Comparison of ENCODE assay signal across 8 mouse cellular contexts in the genomic region with DNA sequence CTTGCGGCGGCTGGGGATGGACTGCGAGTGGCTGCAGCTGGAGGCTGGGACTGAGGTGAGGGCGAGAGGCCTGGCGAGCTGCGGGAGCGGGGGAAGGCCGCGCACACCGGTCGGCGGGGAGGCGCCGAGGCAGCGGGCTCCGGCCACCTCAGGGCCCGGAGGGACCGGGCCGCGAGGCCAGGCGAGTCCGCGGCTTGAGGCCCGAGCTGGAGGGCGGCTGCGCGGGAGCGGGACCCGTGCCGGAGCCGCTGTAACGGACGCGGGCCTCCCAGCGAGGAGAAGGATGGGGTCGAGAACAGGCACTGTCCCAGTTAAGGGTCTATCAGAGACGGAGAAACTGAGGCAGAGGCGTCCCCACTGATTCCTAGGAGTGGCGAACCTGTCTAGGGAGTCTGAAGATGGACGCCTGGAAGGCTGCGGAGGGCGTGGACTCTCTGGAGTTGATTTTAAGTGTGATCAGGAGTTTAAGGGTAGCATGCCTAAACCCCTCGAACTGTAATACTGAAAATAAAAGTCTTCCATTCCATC. TPM values are rescaled to one million over a fixed set of nuclear protein-coding genes. Genes with fewer than 3 reads are reported as not detected.
DNase-seq lines count a peak whose midpoint lies in the region; ATAC-seq lines count a peak whose summit lies in the region.

No protein-coding gene starts in this region.

- no peaks in the 10 kb centered on the region for H3K27me3 ChIP-seq in neural tube, embryonic 11.5 days (ENCODE audit: control insufficient read depth, insufficient read depth, low read length)
- no peaks in the 10 kb centered on the region for H3K27me3 ChIP-seq in hindbrain, embryonic 14.5 days (ENCODE audit: control insufficient read depth, insufficient read depth, low read length)
- no peaks in the 10 kb centered on the region for H3K27me3 ChIP-seq in midbrain, embryonic 12.5 days

- intact Hi-C loops in left cerebral cortex, postnatal 4 days (cut with DNase I) = loop anchor here (10.0 kb wide), 1 partner anchor 270 kb away; no protein-coding TSS in a partner anchor

- H3K27ac ChIP-seq in neural tube, embryonic 11.5 days (ENCODE audit: low read depth, low read length) = peak overlapping the region; percentile 94
- peak overlapping the region; percentile 92 for H3K27ac ChIP-seq in hindbrain, embryonic 14.5 days
- peak overlapping the region; percentile 96 for H3K27ac ChIP-seq in midbrain, embryonic 12.5 days (replicated peaks)

- DNase-seq in neural tube, embryonic 11.5 days (ENCODE audit: low spot score) = no peak
- no peak for DNase-seq in neural tube, embryonic 10.5 days (ENCODE audit: extremely low spot score, low spot score)
- DNase-seq in embryo, embryonic 10 days (ENCODE audit: low spot score) = peak; percentile 51
- no peak for DNase-seq in hindbrain, embryonic 14.5 days (ENCODE audit: low spot score)
- no peak for DNase-seq in left cerebral cortex, postnatal 4 days
- no peak for DNase-seq in cerebellum, postnatal 4 days (ENCODE audit: low spot score in 2 of 2)
- no peak for DNase-seq in layer of hippocampus, postnatal 25 days (ENCODE audit: extremely low spot score in 1 of 2, low spot score in 1 of 2)

- WGBS in neural tube, embryonic 11.5 days = 0% methylated on average over 39 of the region's 43 CpGs
- WGBS in hindbrain, embryonic 14.5 days = 0% methylated on average over 41 of the region's 43 CpGs
- WGBS in midbrain, embryonic 12.5 days = under 1% methylated on average over 42 of the region's 43 CpGs

- H3K9ac ChIP-seq in neural tube, embryonic 11.5 days (ENCODE audit: low read length) = peak overlapping the region; percentile 96
- H3K9ac ChIP-seq in hindbrain, embryonic 14.5 days = peak overlapping the region; percentile 95
- peak overlapping the region; percentile 97 for H3K9ac ChIP-seq in midbrain, embryonic 12.5 days (replicated peaks)

- peak; percentile 48 for ATAC-seq in neural tube, embryonic 11.5 days (ENCODE audit: insufficient read depth, low FRiP score, low TSS enrichment)
- peak; percentile 41 for ATAC-seq in hindbrain, embryonic 14.5 days (ENCODE audit: low FRiP score)
- ATAC-seq in midbrain, embryonic 12.5 days (ENCODE audit: low FRiP score, low read depth) = 0 out of 2 replicates have a peak, but pooled peaks have one; percentile 2

- H3K4me3 ChIP-seq in neural tube, embryonic 11.5 days (ENCODE audit: low read depth, low read length) = peak overlapping the region; percentile 96
- H3K4me3 ChIP-seq in hindbrain, embryonic 14.5 days (replicated peaks; ENCODE audit: low read length) = peak overlapping the region; percentile 97
- peak overlapping the region; percentile 96 for H3K4me3 ChIP-seq in midbrain, embryonic 12.5 days

- H3K4me1 ChIP-seq in neural tube, embryonic 11.5 days (ENCODE audit: control insufficient read depth, insufficient read depth, low read length) = peaks cover 12% of the 10 kb centered on the region
- peaks cover 30% of the 10 kb centered on the region for H3K4me1 ChIP-seq in hindbrain, embryonic 14.5 days (replicated peaks; ENCODE audit: control insufficient read depth, insufficient read depth, low read length)
- peaks cover 31% of the 10 kb centered on the region for H3K4me1 ChIP-seq in midbrain, embryonic 12.5 days

- no peaks in the 10 kb centered on the region for H3K9me3 ChIP-seq in neural tube, embryonic 11.5 days (ENCODE audit: control insufficient read depth, low read length)
- H3K9me3 ChIP-seq in hindbrain, embryonic 14.5 days (ENCODE audit: control insufficient read depth, low read length) = no peaks in the 10 kb centered on the region
- no peaks in the 10 kb centered on the region for H3K9me3 ChIP-seq in midbrain, embryonic 12.5 days

- H3K4me2 ChIP-seq in neural tube, embryonic 11.5 days (ENCODE audit: low read depth) = peak overlapping the region; percentile 92
- peak overlapping the region; percentile 86 for H3K4me2 ChIP-seq in hindbrain, embryonic 14.5 days (replicated peaks)
- peak overlapping the region; percentile 91 for H3K4me2 ChIP-seq in midbrain, embryonic 12.5 days (replicated peaks)

- peaks cover 3% of the 10 kb centered on the region for H3K36me3 ChIP-seq in neural tube, embryonic 11.5 days (ENCODE audit: control insufficient read depth, insufficient read depth, low read length)
- peaks cover 6% of the 10 kb centered on the region for H3K36me3 ChIP-seq in hindbrain, embryonic 14.5 days (replicated peaks; ENCODE audit: control insufficient read depth, insufficient read depth)
- H3K36me3 ChIP-seq in midbrain, embryonic 12.5 days = peaks cover 19% of the 10 kb centered on the region

RNA-seq across cellular contexts. Expression of gene Gm28043, which starts 0.4 kb away (rescaled TPM):
- 2.7 and 2.9 TPM in 2 replicates for polyA plus RNA-seq in neural tube, embryonic 11.5 days (2014; fragmentation: Nextera tagmentation; extraction: Ambion mirVana)
- 1.8 and 2.6 TPM in 2 replicates for polyA plus RNA-seq in hindbrain, embryonic 14.5 days (2014; fragmentation: Nextera tagmentation; extraction: Ambion mirVana)
- 5.0 TPM in 2 replicates for polyA plus RNA-seq in midbrain, embryonic 12.5 days (2016; fragmentation: Nextera tagmentation; extraction: Ambion mirVana)
- 1 to 10 TPM; 4.9 to 5.5 TPM for total RNA-seq in left cerebral cortex, postnatal 4 days (2021)
- total RNA-seq in layer of hippocampus, postnatal 25 days (2021) = 1 to 10 TPM; 2.6 to 5.0 TPM

RNA-seq across cellular contexts. Expression of gene Rnf8, which starts 0.5 kb away (rescaled TPM):
- polyA plus RNA-seq in neural tube, embryonic 11.5 days (2014; fragmentation: Nextera tagmentation; extraction: Ambion mirVana) = 109 and 112 TPM in 2 replicates
- polyA plus RNA-seq in hindbrain, embryonic 14.5 days (2014; fragmentation: Nextera tagmentation; extraction: Ambion mirVana) = 82.2 and 89.6 TPM in 2 replicates
- polyA plus RNA-seq in midbrain, embryonic 12.5 days (2016; fragmentation: Nextera tagmentation; extraction: Ambion mirVana) = 98.2 and 101 TPM in 2 replicates
- 10 to 100 TPM; 63.0 to 64.2 TPM for total RNA-seq in left cerebral cortex, postnatal 4 days (2021)
- total RNA-seq in layer of hippocampus, postnatal 25 days (2021) = 10 to 100 TPM; 38.4 to 39.7 TPM

RNA-seq across cellular contexts. Expression of gene Cmtr1, which starts 45.3 kb away (rescaled TPM):
- polyA plus RNA-seq in neural tube, embryonic 11.5 days (2014; fragmentation: Nextera tagmentation; extraction: Ambion mirVana) = 138 and 147 TPM in 2 replicates
- 103 and 109 TPM in 2 replicates for polyA plus RNA-seq in hindbrain, embryonic 14.5 days (2014; fragmentation: Nextera tagmentation; extraction: Ambion mirVana)
- polyA plus RNA-seq in midbrain, embryonic 12.5 days (2016; fragmentation: Nextera tagmentation; extraction: Ambion mirVana) = 162 TPM in 2 replicates
- total RNA-seq in left cerebral cortex, postnatal 4 days (2021) = 10 to 100 TPM; 81.9 to 85.9 TPM
- total RNA-seq in layer of hippocampus, postnatal 25 days (2021) = 100 to 1,000 TPM; 101 to 109 TPM
